Mouse (Mus musculus) pancreas, adult 10 weeks (tissue): ENCODE results near the gene Ascc3. TPM values are rescaled to one million over a fixed set of nuclear protein-coding genes. Genes with fewer than 3 reads are reported as not detected.

Experiments used
- polyA plus RNA-seq: library from polyadenylated mRNA; stranded (reverse); fragments of 350-450 nt; fragmentation: Illumina TruSeq; extraction: RNeasy Lipid Tissue Mini Kit (QIAGEN cat#74804); gene quantifications from one replicate; pipeline ENCODE4 v1.2.3, GENCODE M21; 2015; ENCODE audit warnings: low read depth, low replicate concordance; ENCODE audit not compliant: insufficient read depth

Gene Ascc3
- polyA plus RNA-seq: 6.5 TPM

DNA sequence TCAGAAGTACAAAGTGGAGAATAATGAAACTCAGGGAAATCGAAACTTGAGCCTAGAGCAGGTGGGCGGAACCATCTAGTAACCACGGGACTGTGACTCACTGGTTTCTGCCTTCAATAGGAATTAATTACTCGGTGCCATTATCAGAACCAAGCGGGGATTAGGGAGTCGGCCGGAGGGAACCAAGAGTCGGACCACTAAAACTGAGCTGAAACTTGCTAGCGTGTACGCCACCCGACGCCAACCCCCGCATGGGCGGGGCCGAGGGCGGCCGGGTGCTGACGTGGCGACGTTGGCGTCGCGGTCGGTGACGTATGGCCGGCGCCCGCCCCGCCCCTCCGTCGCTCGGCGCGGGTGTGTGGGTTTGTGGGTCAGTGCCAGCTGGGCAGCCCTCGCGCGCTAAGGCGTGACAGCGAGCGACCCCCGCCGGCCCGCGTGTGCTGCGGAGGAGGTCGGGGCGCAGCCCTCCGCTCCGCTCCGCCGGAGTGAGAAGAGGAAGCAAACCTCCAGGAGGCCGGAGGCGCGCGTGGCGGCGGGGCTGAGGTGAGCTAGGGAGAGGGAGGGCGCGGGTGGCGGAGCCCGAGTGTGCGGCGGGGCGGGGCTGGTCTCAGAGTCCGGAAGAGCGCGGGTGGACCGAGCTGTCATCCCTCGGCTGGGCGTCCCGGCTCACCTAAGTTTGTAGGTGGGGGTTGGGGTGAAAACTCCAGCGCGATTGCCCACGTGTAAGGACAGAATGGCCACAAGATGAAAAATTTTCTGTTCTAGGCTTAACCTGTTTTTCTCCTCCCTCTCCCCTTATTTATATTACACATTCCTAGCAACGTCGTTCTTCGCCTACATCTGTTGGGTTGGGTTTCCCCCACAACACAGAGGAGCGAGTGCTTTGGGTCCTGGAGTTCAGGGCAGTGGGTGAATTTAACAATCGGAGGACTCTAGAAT is at the start of gene Ascc3:
Gene Ascc3, plus strand, starts transcription at position 315 of the 939 bp plus-strand sequence.

DNA sequence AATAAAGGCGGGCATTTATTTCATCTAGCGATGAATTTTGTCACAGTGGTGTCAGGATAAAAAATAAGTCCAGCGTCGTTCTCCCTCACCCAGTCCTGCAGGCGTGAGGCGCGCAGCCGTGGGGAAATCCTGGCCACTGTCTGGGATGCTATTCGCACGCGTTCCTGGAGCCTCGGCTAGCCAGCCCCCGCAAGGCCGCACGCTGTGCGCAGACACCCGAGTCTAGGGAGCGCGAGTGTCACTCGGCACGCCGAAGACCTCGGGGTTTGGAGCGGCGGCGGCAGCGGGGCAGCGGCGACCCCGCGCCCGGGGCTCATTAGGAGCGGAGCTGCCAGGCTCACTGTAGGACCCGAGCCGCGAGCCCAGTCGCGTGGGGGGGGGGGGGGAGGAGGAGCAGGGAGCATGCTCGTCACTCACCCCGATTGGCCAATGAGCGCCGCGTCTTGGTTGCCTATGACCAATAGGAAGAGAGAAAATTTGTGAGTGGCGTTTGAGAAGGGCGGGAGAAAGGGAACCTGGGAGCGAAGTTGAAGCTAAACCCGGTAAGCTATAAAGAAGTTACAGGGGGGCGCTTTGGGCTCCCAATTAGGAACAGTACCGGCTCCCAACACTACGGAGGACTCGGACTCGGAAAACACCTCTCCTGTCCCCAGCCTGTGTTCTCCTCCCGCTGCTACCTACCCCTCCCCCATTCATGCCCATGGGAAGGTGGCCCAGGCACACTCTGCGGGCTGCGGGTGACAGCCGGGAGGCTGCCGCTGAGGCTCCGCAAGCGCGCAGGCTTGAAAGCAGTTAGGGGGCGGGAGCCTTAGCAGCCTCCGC is 301.9 kb downstream of the Ascc3 start, which contains the start of gene Sim1:
Gene Sim1, plus strand, starts transcription at position 585 of the 822 bp plus-strand sequence.

